Mouse (Mus musculus): ENCODE measurements around the gene Rab44.

The Rab44 gene

GRCm38 (mm10) chr17:29195579-29195978 lies 81.6 kb downstream of the Rab44 start:
- in situ Hi-C loops (cut with MseI, MboI) = no loop called here

Measured in mouse trophoblast stem cell (cell line).